Mouse (Mus musculus) induced T-regulatory cell, adult 2 months (primary cell): ENCODE measurements around the gene Dgkz.

Experiments used
- DNase-seq: peaks from one replicate; pipeline ENCODE4 v3.0.0-alpha.2; 2012; ENCODE audit warnings: low read depth

Dgkz gene

GRCm38 (mm10) chr2:91996006-91996405 lies 20.3 kb upstream of the Dgkz start:
- DNase-seq: no peak

- DNase-seq: no peak
Measured at GRCm38 (mm10) chr2:91993409-91993808, 17.7 kb upstream of the Dgkz start.

GRCm38 (mm10) chr2:91989750-91990149 lies 14.1 kb upstream of the Dgkz start:
- peak; percentile 61 for DNase-seq

- DNase-seq: peak; percentile 91
Measured at GRCm38 (mm10) chr2:91987542-91987941, 11.9 kb upstream of the Dgkz start.

GRCm38 (mm10) chr2:91986071-91986470 lies 10.4 kb upstream of the Dgkz start:
- DNase-seq: peak; percentile 62

- peak; percentile 59 for DNase-seq
Measured at GRCm38 (mm10) chr2:91984906-91985525, 9.4 kb upstream of the Dgkz start.

GRCm38 (mm10) chr2:91984439-91984838 lies 8.8 kb upstream of the Dgkz start:
- peak; percentile 90 for DNase-seq

- DNase-seq: no peak
Measured at GRCm38 (mm10) chr2:91980830-91981229, 5.2 kb upstream of the Dgkz start.

- no peak for DNase-seq
Measured at GRCm38 (mm10) chr2:91980245-91980644, 4.6 kb upstream of the Dgkz start.

GRCm38 (mm10) chr2:91978547-91978946 lies 2.9 kb upstream of the Dgkz start:
- no peak for DNase-seq

- peak; percentile 49 for DNase-seq
Measured at GRCm38 (mm10) chr2:91977960-91978359, 2.3 kb upstream of the Dgkz start.

GRCm38 (mm10) chr2:91973416-91974135 lies 2.1 kb downstream of the Dgkz start:
- DNase-seq: no peak

- peak; percentile 45 for DNase-seq
Measured at GRCm38 (mm10) chr2:91972121-91972566, 3.5 kb downstream of the Dgkz start.

- DNase-seq: no peak
Measured at GRCm38 (mm10) chr2:91971231-91972097, 4.2 kb downstream of the Dgkz start.

- no peak for DNase-seq
Measured at GRCm38 (mm10) chr2:91967962-91968361, 7.7 kb downstream of the Dgkz start.

- no peak for DNase-seq
Measured at GRCm38 (mm10) chr2:91966367-91966766, 9.3 kb downstream of the Dgkz start.

- DNase-seq: no peak
Measured at GRCm38 (mm10) chr2:91965417-91965816, 10.2 kb downstream of the Dgkz start.

- DNase-seq: peak; percentile 63
Measured at GRCm38 (mm10) chr2:91964610-91965204, 11.0 kb downstream of the Dgkz start.

- peak; percentile 95 for DNase-seq
Measured at GRCm38 (mm10) chr2:91963443-91963932, 12.2 kb downstream of the Dgkz start.

GRCm38 (mm10) chr2:91962864-91963401 lies 12.7 kb downstream of the Dgkz start:
- DNase-seq: peak; percentile 50

- DNase-seq: peak; percentile 85
Measured at GRCm38 (mm10) chr2:91961901-91962761, 13.5 kb downstream of the Dgkz start.
